Mouse (Mus musculus) embryonic facial prominence, embryonic 14.5 days (tissue): ENCODE results near the gene Gm16381. TPM values are rescaled to one million over a fixed set of nuclear protein-coding genes. Genes with fewer than 3 reads are reported as not detected.
"Not testable (repeated sequence)": the region's sequence is repeated elsewhere in the genome, so short reads cannot be mapped to it uniquely, and the experiment has no call there.

Experiments
- ATAC-seq: fragments of 200-750 bp; cut with Nextera tagmentation; 2 replicates; pipeline ENCODE4 v1.8.0; 2017; ENCODE audit warnings: low read depth, moderate number of reproducible peaks, moderate TSS enrichment
- DNase-seq: peaks from one replicate; pipeline ENCODE4 v3.0.0-alpha.2; 2015; ENCODE audit warnings: low spot score
- H3K27ac ChIP-seq: fragments of 300-500 bp; sonication (generic); replicated peaks from 2 replicates; pipeline ENCODE4 v1.5.1; 2014; ENCODE audit warnings: low read depth, mild to moderate bottlenecking, low read length, moderate library complexity
- H3K27me3 ChIP-seq: fragments of 300-500 bp; sonication (generic); replicated peaks from 2 replicates; pipeline ENCODE4 v1.6.1; 2014; ENCODE audit warnings: low read length; ENCODE audit not compliant: control insufficient read depth, insufficient read depth
- H3K36me3 ChIP-seq: fragments of 300-500 bp; sonication (generic); 2 replicates; pipeline ENCODE4 v1.6.1; 2014; ENCODE audit warnings: low read length, mixed read lengths; ENCODE audit not compliant: control insufficient read depth, insufficient read depth
- H3K4me1 ChIP-seq: fragments of 300-500 bp; sonication (generic); 2 replicates; pipeline ENCODE4 v1.6.1; 2014; ENCODE audit warnings: antibody characterized with exemption, low read length; ENCODE audit not compliant: control insufficient read depth, insufficient read depth
- H3K4me2 ChIP-seq: fragments of 300-500 bp; sonication (generic); 2 replicates; pipeline ENCODE4 v1.6.1; 2014; ENCODE audit warnings: low read depth, mild to moderate bottlenecking, low read length, moderate library complexity, mixed read lengths
- H3K4me3 ChIP-seq: fragments of 300-500 bp; sonication (generic); 2 replicates; pipeline ENCODE4 v1.5.1; 2014; ENCODE audit warnings: low read depth, mild to moderate bottlenecking, low read length
- H3K9ac ChIP-seq: fragments of 300-500 bp; sonication (generic); 2 replicates; pipeline ENCODE4 v1.6.1; 2014; ENCODE audit warnings: low read depth, mild to moderate bottlenecking, low read length, moderate library complexity, mixed read lengths
- H3K9me3 ChIP-seq: fragments of 300-500 bp; sonication (generic); 2 replicates; pipeline ENCODE4 v1.6.1; 2016; ENCODE audit warnings: low read length; ENCODE audit not compliant: control insufficient read depth
- WGBS: fragments of 180-500 bp; shearing (Covaris S2); extraction: QIAGEN DNeasy Blood & Tissue Kit; methylation state at CpG from one replicate; pipeline ENCODE4 v1.1.7; 2014; 5-methylcytosine and 5-hydroxymethylcytosine counted together
- polyA plus RNA-seq: library from polyadenylated mRNA; unstranded; fragments of >200 nt; fragmentation: Nextera tagmentation; extraction: Ambion mirVana; gene quantifications from 2 replicates; pipeline ENCODE4 v1.2.1, GENCODE M21; 2014

Gene Gm16381
- polyA plus RNA-seq, result not detected in 2 replicates

- not testable (repeated sequence) for H3K4me2 ChIP-seq, ATAC-seq, H3K36me3 ChIP-seq, H3K27me3 ChIP-seq, H3K4me3 ChIP-seq, H3K27ac ChIP-seq, H3K9ac ChIP-seq, H3K4me1 ChIP-seq, DNase-seq, H3K9me3 ChIP-seq
- 79% methylated on average over 1 of the region's 2 CpGs for WGBS
These were observed at the start of gene Gm16381 for GRCm38 (mm10) chr12:87644520-87644919. Gm16381 (minus strand) TSS chr12:87644620.

- H3K27me3 ChIP-seq, H3K36me3 ChIP-seq, H3K4me3 ChIP-seq, DNase-seq, H3K4me2 ChIP-seq, H3K9me3 ChIP-seq, ATAC-seq, H3K27ac ChIP-seq, H3K4me1 ChIP-seq, H3K9ac ChIP-seq: not testable (repeated sequence)
- 59% methylated on average over 2 of the region's 4 CpGs for WGBS
These were observed 8.7 kb upstream of the Gm16381 start for GRCm38 (mm10) chr12:87652916-87653703.

- H3K9me3 ChIP-seq, H3K4me1 ChIP-seq: not testable (repeated sequence)
These were observed 25.9 kb downstream of the Gm16381 start, which contains the start of gene Gm4027 for GRCm38 (mm10) chr12:87618569-87618968. Gm4027 (plus strand) TSS chr12:87618869.

GRCm38 (mm10) chr12:87602388-87602787 is 42.0 kb downstream of the Gm16381 start, which contains the start of gene Oog1:
Oog1 (plus strand) TSS chr12:87602688.
- not testable (repeated sequence) for H3K27ac ChIP-seq, ATAC-seq
- 69% methylated on average over 1 of the region's 2 CpGs for WGBS

More at GRCm38 (mm10) chr12:87618569-87618968, 25.9 kb downstream of the Gm16381 start, which contains the start of gene Gm4027:
- not testable (repeated sequence) for H3K4me2 ChIP-seq, DNase-seq, H3K36me3 ChIP-seq, H3K4me3 ChIP-seq, H3K27me3 ChIP-seq, H3K27ac ChIP-seq, H3K9ac ChIP-seq, ATAC-seq
- WGBS, result 85% methylated on average over 3 of the region's 7 CpGs

GRCm38 (mm10) chr12:87601388-87601787 is 43.0 kb downstream of the Gm16381 start:
- not testable (repeated sequence) for H3K9me3 ChIP-seq, H3K4me1 ChIP-seq, ATAC-seq, H3K9ac ChIP-seq, H3K4me3 ChIP-seq, H3K27ac ChIP-seq, DNase-seq, H3K27me3 ChIP-seq, H3K36me3 ChIP-seq, H3K4me2 ChIP-seq
- WGBS, result 0% methylated on average over 2 of the region's 2 CpGs

More at GRCm38 (mm10) chr12:87602388-87602787, 42.0 kb downstream of the Gm16381 start, which contains the start of gene Oog1:
- not testable (repeated sequence) for H3K36me3 ChIP-seq, H3K9me3 ChIP-seq, H3K4me3 ChIP-seq, H3K4me2 ChIP-seq, H3K9ac ChIP-seq, H3K4me1 ChIP-seq, H3K27me3 ChIP-seq, DNase-seq

Other genes starting within 250 kb of the Gm16381 start
- 282 and 304 TPM in 2 replicates for gene Slirp, start 200.7 kb downstream of the Gm16381 start, polyA plus RNA-seq
- gene Alkbh1, start 200.6 kb downstream of the Gm16381 start, polyA plus RNA-seq, result 36.7 and 39.4 TPM in 2 replicates
- gene Snw1, start 172.3 kb downstream of the Gm16381 start, polyA plus RNA-seq, result 102 and 118 TPM in 2 replicates
- gene Gm5788, start 149.9 kb downstream of the Gm16381 start, polyA plus RNA-seq, result not detected in 2 replicates
- gene Gm8300, start 130.3 kb downstream of the Gm16381 start, polyA plus RNA-seq, result not detected in 2 replicates
- gene Oog1, start 41.9 kb downstream of the Gm16381 start, polyA plus RNA-seq, result not detected in 2 replicates
- gene Gm4027, start 25.8 kb downstream of the Gm16381 start, polyA plus RNA-seq, result not detected in 2 replicates
- gene Gm21319, start 131.1 kb upstream of the Gm16381 start, polyA plus RNA-seq, result not detected in 2 replicates
- gene Gm21936, start 150.9 kb upstream of the Gm16381 start, polyA plus RNA-seq, result not detected in 2 replicates
- gene BB287469, start 172.0 kb upstream of the Gm16381 start, polyA plus RNA-seq, result not detected in 2 replicates
- gene Gm2001, start 197.7 kb upstream of the Gm16381 start, polyA plus RNA-seq, result not detected in 2 replicates
- gene Gm2016, start 229.5 kb upstream of the Gm16381 start, polyA plus RNA-seq, result not detected in 2 replicates